Mouse (Mus musculus): Measurements from ENCODE around the gene Aarsd1.

DNA sequence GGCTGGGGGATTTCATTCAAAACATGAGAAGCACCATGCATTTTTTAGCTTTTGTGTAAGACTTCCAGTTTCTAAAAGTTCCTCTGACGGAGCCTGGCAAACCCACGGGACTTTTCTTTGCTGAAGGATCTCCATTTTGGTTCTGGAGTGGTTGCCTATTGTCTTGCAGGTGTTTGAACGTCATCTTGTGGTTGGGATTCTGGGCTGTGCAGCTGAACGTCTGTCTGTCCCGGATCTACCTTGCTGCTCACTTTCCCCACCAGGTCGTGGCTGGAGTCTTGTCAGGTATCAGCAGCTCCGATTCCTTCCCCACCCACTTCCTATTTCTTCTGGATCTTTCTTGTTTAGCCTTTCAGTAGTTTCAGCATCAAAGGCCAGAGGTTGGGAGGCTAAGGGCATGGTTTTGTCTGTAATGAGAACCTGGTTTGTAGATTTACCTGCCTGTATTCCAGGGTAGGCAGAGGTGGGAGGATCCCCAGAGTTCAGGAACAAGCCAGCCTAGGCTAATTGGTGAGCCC lies 42.9 kb downstream of the Aarsd1 start:
- TF ChIP-seq CTCF (IDR thresholded peaks at IDR 0.05) (no peak), EP300 (IDR thresholded peaks at IDR 0.05) (no peak)
